Mouse (Mus musculus) brain, adult 2 months (tissue): ENCODE measurements around the gene Hsd17b10.

ENCODE experiments used
- DNase-seq: peaks from one replicate; pipeline ENCODE4 v3.0.0; 2011; ENCODE audit warnings: low read depth, low spot score

Hsd17b10 gene

GRCm38 (mm10) chrX:152001737-152002710 lies at the start of gene Hsd17b10:
Gene Hsd17b10 (plus strand): TSS chrX:152001845.
- peak; percentile 93 for DNase-seq

- no peak for DNase-seq
Measured at GRCm38 (mm10) chrX:151999006-151999710, 2.5 kb upstream of the Hsd17b10 start.

GRCm38 (mm10) chrX:152001182-152001684 lies 412 bp upstream of the Hsd17b10 start:
- DNase-seq = no peak

GRCm38 (mm10) chrX:152002865-152003264 lies 1.2 kb downstream of the Hsd17b10 start:
- peak; percentile 42 for DNase-seq

- no peak for DNase-seq
Measured at GRCm38 (mm10) chrX:152007863-152008262, 6.2 kb downstream of the Hsd17b10 start.

- DNase-seq = no peak
Measured at GRCm38 (mm10) chrX:152015752-152016150, 14.1 kb downstream of the Hsd17b10 start.

- DNase-seq = peak; percentile 97
Measured at GRCm38 (mm10) chrX:152016151-152017145, 14.8 kb downstream of the Hsd17b10 start, which contains the start of the genes Ribc1 and Smc1a. Gene Ribc1 (minus strand): TSS chrX:152016295. Gene Smc1a (plus strand): TSS chrX:152016428.

GRCm38 (mm10) chrX:152017186-152017585 lies 15.5 kb downstream of the Hsd17b10 start:
- no peak for DNase-seq

GRCm38 (mm10) chrX:152019294-152019693 lies 17.6 kb downstream of the Hsd17b10 start:
- peak; percentile 1 for DNase-seq

GRCm38 (mm10) chrX:152039865-152040264 lies 38.2 kb downstream of the Hsd17b10 start:
- no peak for DNase-seq

GRCm38 (mm10) chrX:152047230-152047629 lies 45.6 kb downstream of the Hsd17b10 start:
- peak; percentile 27 for DNase-seq

GRCm38 (mm10) chrX:152052546-152052945 lies 50.9 kb downstream of the Hsd17b10 start:
- DNase-seq = no peak
